Mouse (Mus musculus): ENCODE measurements at regions not wholly inside any gene's neighbourhood (a gene's known extent, or its start where the extent isn't known, plus 50 kb on each side); places are given as distances from the start of the nearest gene placed in this dataset.

GRCm38 (mm10) chr9:81418361-81418760, 215.3 kb downstream of the Htr1b start:
- in situ Hi-C loops (cut with MboI, MseI), result loop anchor here (10.0 to 25.0 kb wide), 2 partner anchors 66 to 1319 kb away; no protein-coding TSS in a partner anchor

GRCm38 (mm10) chr9:81400038-81400437, 233.6 kb downstream of the Htr1b start:
- in situ Hi-C loops (cut with MboI, MseI), result loop anchor here (25.0 kb wide), 1 partner anchor 1337 kb away; no protein-coding TSS in a partner anchor

All from T-helper 2 cell (primary cell).